Mouse (Mus musculus) cerebellum, adult 9-10 months (tissue): ENCODE measurements around the gene Cdh23.

ENCODE experiments used
- DNase-seq: peaks from one replicate; pipeline ENCODE4 v3.0.0; 2022

Gene Cdh23

DNA sequence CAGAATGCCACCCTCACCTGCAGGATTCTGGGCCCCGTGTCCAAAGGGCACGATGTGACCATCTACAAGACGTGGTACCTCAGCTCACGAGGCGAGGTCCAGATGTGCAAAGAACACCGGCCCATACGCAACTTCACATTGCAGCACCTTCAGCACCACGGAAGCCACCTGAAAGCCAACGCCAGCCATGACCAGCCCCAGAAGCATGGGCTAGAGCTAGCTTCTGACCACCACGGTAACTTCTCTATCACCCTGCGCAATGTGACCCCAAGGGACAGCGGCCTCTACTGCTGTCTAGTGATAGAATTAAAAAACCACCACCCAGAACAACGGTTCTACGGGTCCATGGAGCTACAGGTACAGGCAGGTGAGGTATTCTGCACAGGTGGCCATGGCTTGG is 338.4 kb downstream of the Cdh23 start:
- DNase-seq: no peak

GRCm38 (mm10) chr10:60357441-60357840 is 338.8 kb downstream of the Cdh23 start:
- DNase-seq: no peak

DNA sequence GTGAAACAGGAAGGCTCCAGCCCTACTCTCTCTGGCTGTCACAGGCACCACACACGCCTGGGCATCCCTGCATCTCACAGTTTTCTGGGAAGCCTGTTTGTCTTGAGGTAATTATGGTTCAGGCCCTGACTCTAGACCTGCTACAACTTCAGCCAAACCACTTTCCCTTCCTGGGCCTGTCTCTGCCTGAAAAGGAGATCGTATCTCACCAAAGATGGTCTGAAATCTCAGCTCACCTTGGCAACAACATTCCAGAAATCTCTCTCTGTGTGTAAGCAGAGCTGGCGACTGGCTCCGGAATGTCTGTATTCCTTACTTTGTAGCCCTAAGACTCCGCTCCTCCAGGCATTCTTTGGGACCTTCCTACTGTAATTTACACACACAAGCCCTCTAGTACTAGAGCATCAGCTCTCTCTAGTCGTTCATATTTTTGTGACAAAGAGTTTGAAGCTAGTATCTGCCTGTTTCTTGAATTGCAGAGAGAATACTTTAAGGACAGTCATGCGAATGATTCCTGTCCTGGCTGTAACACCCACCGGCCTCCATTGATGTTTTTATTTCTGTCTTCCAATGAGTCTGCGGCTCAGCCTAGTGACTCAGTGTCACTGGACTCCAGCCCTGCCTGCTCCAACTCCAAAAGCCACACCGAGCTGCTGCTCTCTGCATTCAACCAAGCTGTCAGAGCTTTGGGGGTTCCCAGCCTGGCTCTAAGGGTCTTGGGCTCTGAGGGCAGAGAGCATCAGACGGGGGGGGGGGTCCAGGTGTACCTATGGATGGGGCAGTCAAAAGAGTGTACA is 341.2 kb downstream of the Cdh23 start:
- DNase-seq: no peak

- no peak for DNase-seq
Observed at GRCm38 (mm10) chr10:60354003-60354325, 342.3 kb downstream of the Cdh23 start.

GRCm38 (mm10) chr10:60353241-60354002 is 342.9 kb downstream of the Cdh23 start:
- no peak for DNase-seq

- no peak for DNase-seq
Observed at GRCm38 (mm10) chr10:60351761-60352455, 344.4 kb downstream of the Cdh23 start.

GRCm38 (mm10) chr10:60351248-60351647 is 345.0 kb downstream of the Cdh23 start:
- no peak for DNase-seq

DNA sequence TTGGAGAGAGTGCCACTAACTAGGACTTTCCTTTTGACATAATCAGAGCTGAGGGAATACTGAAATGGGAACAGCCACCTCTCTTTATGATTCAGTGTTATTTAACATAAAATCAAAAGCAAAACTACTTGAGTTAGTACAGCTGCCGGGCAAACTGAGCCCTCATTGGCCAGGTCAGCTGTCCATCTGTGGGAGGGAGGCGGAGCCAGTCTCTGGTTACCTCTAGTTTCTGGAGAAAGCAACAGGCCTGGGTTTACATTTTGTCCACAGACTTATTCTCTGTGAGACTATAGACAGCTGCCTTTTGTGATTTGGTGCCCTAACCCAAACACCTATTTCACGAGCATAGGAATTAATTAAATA is 345.5 kb downstream of the Cdh23 start:
- DNase-seq: peak; percentile 19

GRCm38 (mm10) chr10:60350077-60350804 is 346.0 kb downstream of the Cdh23 start:
- no peak for DNase-seq

DNA sequence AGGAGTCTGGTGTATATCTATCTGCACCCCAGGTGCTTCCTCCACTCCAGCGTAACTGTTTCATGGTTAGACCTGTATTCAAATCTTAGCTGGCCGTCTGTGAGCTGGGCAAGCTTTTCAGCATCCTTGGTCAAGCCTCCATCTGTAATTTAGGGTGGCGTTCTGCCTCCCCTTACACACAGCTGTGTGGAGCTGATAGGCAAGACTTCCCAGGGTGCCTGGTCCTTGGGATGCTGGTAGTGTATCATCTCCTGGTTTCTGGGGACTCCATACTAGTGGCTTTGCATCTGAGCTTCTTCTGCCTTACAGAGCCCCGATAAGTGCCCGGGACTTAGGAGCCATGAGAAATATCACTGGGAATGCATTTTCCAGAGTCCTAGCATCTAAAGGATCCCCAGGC is 346.6 kb downstream of the Cdh23 start:
- DNase-seq: no peak

DNA sequence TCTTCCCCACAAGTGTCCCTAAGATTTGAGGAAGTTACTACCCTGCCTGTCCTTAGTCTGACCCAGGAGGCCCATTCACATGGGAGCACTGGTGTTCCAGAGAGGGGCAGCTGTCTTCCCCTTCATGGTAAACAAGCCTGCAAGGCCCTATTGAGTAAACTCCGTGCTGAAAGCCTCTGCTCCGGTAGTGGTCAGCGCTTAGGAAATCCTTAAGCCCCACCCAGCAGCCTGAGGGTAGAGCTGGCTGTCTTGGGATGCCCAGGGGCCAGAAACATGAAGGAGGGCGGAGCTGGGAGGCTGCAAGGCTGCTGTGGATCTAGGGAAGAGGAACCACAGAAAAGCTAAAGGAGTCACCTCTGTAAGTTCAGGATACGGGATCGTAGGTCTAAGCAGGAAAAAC is 347.2 kb downstream of the Cdh23 start:
- no peak for DNase-seq

DNA sequence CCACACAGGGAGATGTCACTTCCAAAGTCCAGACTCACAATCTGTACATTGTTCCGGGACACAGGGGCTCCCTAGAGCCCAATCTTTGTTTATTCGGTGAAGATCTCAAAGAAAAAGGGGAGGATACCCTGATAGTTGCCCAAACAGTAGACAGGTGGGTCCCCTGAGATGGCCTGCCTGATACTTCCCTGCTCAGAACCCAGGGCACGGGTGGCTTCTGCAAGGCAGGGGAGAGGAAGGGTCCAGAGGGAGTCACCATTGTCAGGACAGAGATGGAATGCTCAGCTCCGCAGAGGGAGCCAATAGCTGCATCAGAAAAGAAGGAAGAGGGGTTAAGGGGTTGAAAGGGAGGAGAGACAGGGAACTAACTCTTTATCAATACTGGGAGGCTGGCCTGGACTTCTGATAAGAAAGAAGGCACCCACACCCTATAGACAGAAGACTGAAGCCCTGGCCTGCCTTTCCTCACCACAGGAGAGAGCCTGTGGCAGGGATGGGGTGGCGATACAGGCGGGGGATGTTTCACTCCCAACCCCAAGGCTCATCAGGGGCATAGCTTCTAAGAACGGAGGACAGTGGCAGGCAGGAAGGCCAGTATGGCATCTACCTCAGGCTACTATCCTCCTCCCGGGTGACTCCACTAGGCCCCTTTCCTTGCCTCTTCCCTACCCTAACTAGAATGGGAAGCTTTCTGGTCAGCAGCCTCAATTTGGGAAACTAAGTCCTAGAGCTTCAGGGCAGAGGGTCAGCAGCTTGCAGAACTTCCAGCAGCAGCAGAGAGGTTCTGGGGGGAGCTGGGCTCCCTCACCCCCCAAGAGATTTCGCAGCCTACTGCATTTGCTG is 348.3 kb downstream of the Cdh23 start:
- DNase-seq: no peak

- DNase-seq: peak; percentile 26
Observed at GRCm38 (mm10) chr10:60346701-60347405, 349.4 kb downstream of the Cdh23 start, which contains the start of gene Vsir. Gene Vsir, plus strand, starts transcription at chr10:60346851.

DNA sequence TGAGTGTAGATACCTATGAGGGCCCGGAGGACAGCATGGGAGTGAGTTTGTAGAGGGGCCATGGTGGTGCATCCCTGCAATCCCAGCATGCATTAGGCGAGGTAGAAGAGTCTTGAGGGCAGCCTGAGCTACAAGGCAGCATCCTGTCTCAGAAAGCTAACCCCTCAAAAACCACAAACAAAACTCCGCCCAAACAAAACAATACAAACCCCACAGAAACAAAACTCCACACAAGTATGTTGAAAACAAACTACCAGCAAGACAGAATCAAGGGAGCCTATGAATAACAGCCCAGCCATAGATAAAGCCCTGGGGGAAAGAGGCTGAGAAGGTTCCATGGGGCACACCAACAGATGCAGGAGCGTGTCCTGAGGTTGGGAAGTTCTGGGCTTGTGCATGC is 350.2 kb downstream of the Cdh23 start:
- no peak for DNase-seq

- DNase-seq: no peak
Observed at GRCm38 (mm10) chr10:60344111-60344510, 352.2 kb downstream of the Cdh23 start.

DNA sequence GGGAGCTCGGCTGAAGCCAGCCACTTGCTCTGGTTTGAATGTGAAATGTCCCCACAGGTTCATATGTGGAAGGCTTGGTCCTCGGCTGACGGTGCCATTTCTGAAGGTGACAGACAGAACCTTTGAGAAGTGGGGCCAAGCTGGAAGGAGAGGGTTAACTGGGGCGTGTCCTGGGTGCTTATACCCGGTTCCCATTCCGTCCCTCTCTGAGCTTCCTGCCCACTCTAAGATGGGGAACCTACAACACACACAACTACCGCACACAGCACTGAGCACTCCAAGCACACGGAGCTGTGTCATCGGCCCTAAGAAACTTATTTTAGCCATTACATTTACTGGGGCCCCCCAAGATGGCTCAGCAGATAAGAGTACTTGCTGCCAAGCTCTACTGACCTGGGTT is 354.8 kb downstream of the Cdh23 start:
- no peak for DNase-seq

DNA sequence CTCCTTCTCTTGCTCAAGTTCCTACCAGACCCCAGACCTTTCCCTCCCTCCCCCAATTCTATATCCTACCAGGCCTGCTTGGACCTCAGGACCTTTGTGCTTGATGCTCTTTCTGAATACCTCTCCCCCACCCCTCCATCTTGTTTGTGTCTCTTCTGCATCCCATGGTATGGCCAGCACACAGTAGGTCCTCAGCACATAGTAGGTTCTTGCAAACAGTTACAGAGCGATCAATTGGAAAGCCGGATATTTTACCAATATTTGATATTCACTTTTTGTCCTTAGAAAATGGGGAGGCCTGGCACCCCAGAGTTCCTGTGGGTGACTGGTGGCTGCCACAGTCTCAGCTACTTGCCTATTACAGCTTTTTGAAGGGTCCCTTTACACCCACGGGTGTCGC is 361.3 kb downstream of the Cdh23 start:
- no peak for DNase-seq

DNA sequence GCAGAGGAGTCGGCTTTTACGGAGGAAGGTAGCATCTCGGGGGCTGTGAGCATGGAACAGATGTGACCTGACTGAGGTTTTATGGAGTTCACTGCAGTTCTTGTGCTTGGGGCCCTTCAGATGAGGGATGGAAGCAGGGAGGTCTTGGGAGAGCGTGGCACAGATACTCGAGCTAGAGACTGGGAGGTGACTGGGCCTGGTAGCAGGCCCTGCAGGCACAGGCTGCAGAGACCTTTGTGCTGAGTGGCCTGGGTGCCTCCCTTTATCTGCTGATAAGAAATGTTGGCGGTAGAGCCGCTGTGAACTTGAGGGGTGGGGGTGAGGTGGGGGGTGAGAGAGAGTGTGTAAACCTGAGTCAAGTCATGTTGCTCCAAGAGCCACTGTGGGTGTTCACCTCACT is 361.7 kb downstream of the Cdh23 start:
- no peak for DNase-seq

DNA sequence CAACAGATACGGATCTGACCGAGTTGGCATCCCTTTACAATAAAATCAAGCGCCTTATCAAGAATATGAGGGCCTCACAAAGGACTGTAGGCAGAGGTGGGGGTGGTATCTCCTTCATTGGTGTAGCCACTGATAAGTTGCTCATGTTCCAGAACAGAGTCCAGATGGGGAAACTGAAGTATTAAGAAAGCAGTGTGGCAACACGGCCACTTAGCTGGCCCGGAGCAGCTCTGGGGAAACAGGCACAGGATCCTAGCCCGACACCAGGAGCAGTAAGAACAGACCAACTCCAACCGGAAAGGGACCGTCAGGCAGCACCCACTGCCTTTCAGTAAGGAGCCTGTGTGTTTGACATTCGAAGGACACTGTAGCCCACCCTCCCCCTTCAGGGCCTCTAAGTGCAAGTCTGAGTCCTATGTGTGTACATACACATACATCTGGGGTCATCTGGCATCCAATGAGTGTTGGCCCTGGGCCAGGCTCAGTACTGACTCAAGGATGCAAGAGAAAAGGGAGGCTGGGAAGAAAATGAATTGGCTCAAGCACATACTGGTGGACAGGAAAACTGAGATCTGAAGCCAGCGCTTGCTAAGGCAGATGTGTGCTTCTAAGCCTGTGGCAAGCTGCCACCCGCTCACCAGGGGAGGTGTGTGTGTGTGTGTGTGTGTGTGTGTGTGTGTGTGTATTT is 367.2 kb downstream of the Cdh23 start:
- DNase-seq: no peak

GRCm38 (mm10) chr10:60316166-60316565 is 380.1 kb downstream of the Cdh23 start:
- DNase-seq: no peak

DNA sequence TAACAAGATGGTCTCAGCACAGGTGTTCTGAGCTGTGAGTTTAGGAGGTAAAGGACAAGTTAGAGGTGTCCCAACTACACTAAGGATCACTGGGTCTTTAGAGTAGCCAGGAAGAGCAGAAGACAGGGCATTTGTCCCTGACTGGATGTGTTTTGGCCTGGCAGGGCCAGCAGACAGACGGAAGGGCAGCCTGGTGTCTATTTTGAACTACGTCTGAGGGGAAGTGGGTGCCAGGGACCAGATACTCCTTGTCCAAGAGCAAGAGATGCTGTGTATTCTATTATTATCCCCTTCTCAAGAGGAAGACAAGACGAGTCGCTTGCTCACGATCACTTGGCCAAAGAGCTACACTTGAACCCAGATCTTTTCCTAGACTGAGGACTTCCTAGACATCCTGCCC is 382.7 kb downstream of the Cdh23 start:
- no peak for DNase-seq
